Mouse (Mus musculus) bone marrow, adult 2 months (tissue): ENCODE results near the gene Vgll4. TPM values are rescaled to one million over a fixed set of nuclear protein-coding genes. Genes with fewer than 3 reads are reported as not detected.

Experiments
- H3K27ac ChIP-seq: fragments of 200-500 bp; 2 replicates; pipeline ENCODE4 v1.5.1; 2012; ENCODE audit warnings: low read depth, mild to moderate bottlenecking, control low read depth, inconsistent platforms, low read length; ENCODE audit not compliant: control insufficient read depth, poor library complexity, insufficient read depth
- H3K4me1 ChIP-seq: fragments of 200-500 bp; 2 replicates; pipeline ENCODE4 v1.6.1; 2011; ENCODE audit warnings: low read length; ENCODE audit not compliant: control insufficient read depth, insufficient read depth
- H3K4me3 ChIP-seq: fragments of 200-500 bp; replicated peaks from 2 replicates; pipeline ENCODE3; 2011; ENCODE audit warnings: mild to moderate bottlenecking, low read depth, low read length, control low read depth; ENCODE audit not compliant: control insufficient read depth
- CTCF ChIP-seq: fragments of 200-500 bp; IDR thresholded peaks from 2 replicates; pipeline ENCODE4 v1.5.1; 2011; ENCODE audit warnings: low read length, control low read depth; ENCODE audit not compliant: control insufficient read depth, insufficient read depth
- POLR2A ChIP-seq: fragments of 200-500 bp; IDR thresholded peaks from 2 replicates; pipeline ENCODE4 v1.6.1; 2011; ENCODE audit warnings: low read depth, mild to moderate bottlenecking, control low read depth, low read length, borderline replicate concordance; ENCODE audit not compliant: control insufficient read depth
- WGBS: fragments of 180-500 bp; shearing (Covaris S2); methylation state at CpG from one replicate; pipeline ENCODE4 v1.1.7; 2018; 5-methylcytosine and 5-hydroxymethylcytosine counted together
- polyA plus RNA-seq: library from polyadenylated mRNA; stranded (reverse); fragments of >200 nt; gene quantifications from 2 replicates; pipeline ENCODE4 v1.2.4, GENCODE M21; 2011; ENCODE audit warnings: low replicate concordance; ENCODE audit not compliant: missing spikeins, insufficient read depth, insufficient read length

Vgll4 gene
- polyA plus RNA-seq, 1 experiment = 9.9 TPM

DNA sequence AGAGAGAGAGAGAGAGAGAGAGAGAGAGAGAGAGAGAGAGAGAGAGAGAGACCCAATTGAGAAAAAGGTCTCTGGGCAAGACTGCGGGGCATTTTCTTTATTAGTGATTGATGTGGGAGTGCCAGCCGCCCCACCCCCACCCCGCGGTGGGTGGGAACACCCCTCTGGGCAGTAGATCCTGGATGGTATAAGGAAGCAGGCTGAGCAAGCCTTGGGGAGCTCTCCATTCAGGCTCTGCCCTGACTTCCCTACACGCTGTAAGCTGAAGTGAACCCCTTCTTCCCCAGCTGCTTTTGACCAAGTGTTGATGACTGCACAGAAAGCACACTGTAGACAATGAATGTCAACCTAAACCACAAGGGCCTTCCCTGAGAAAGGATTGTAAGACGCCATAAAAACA lies 592 bp upstream of the Vgll4 start:
- no peak overlapping the region for H3K27ac ChIP-seq
- H3K4me3 ChIP-seq = no peak overlapping the region
- peaks cover 3% of the 10 kb centered on the region; the same call in 1 of the 2 replicates for H3K4me1 ChIP-seq
- 22% methylated on average over 6 of the region's 6 CpGs for WGBS
- TF ChIP-seq POLR2A (no peak), CTCF (no peak)

DNA sequence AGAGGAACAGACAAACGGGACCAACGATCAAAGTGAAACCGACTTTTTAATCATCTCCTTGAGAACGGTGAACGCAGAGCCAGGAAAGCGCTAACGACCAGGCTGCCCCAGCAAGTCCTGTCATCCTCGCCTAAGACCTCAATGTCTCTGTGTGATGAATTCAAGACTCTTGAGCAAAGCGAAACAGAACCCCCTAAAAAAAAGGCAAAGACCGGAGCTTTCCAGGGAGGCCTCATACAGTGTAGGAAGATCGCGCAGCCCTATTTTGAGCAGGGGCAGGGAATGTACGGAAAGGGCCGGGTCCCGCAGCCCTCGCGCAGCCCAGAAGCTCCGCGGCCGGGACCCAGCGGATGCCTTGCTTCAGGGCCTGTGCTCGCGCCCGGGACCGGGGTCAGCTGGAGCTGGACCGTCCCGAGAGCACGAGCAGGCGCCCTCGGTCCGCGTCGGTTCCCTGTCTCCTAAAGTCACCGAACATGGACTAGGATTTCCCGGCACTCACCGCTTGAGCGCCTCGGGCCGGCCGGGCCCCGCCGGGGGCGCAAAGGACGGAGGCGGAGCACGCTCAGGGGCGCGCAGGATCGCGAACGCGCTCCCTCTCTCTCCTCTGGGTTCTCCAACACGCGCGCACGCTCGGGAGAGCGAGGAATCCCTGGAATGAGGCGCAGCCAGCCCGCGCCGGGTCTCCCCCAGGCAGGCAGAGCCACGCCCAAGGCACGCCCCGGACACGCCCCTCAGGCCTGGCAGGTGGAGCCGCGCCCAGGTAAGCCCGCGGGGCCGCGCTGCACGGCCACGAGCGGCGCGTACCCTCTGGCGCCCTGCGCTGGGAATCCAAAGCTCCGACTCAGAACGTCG lies 1.2 kb downstream of the Vgll4 start:
- WGBS = under 1% methylated on average over 82 of the region's 82 CpGs
- H3K4me1 ChIP-seq = peaks cover 3% of the 10 kb centered on the region; the same call in 1 of the 2 replicates

DNA sequence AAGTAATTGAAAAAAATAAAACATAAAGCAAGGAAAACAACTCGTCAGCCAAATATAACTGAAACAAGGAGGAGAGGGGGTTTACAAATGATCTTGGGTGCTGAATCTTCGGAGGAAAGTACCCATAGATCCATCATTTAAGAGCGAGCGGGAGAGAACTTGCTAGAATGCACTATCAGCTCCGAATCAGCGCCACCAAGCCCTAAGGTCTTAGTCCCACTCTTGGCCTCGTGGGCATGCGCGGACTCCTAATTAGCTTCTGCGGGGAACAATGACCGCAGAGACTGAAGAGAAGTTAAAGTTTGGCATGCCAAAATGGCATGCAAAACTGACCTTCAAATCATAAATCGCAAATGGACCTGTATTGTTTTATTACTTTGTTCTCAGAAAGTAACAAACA lies 2.2 kb downstream of the Vgll4 start:
- WGBS = 55% methylated on average over 12 of the region's 12 CpGs
- no peak overlapping the region for H3K27ac ChIP-seq
- H3K4me3 ChIP-seq = no peak overlapping the region
- TF ChIP-seq CTCF (no peak), POLR2A (no peak)
- H3K4me1 ChIP-seq = peaks cover 3% of the 10 kb centered on the region; the same call in 1 of the 2 replicates

More for the DNA sequence above, 1.2 kb downstream of the Vgll4 start:
- TF ChIP-seq CTCF (no peak), POLR2A (no peak)
- peak overlapping the region; percentile 56 for H3K4me3 ChIP-seq
- no peak overlapping the region; the same call in 1 of the 2 replicates for H3K27ac ChIP-seq

DNA sequence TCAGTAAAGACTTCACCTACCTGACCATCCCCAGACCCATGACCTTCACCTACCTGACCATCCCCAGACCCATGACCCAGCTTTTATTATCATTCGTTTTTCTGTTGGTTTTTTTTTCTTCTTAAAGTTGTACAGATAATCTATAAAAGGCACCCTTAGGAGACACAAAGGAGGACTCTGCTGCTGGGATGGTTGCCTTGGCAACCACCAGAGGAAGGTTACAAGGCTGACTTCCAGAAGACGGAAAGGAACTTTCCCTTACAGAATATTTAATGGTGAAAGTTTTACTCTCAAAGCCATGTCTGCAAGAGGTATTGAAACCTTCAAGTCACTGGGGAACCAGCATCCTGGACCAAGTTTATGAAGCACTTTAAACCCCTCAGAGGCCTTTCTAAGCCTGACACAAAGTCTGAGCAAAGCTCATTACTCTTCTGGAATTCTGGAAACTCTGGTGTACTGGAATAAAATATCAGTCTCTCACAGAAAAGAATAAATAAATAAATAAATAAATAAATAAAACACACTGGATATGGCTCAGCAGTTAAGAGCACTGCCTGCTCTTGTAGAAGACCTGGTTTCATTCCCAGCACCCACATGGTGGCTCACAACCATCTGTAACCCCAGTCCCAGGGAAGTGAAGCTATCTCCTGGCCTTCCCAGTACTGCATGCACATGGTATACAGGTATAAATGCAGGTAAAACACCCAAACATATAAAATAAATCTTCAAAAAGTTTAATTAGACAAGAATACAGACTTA lies 3.2 kb downstream of the Vgll4 start:
- Histone ChIP-seq H3K4me3 (no peak overlapping the region), H3K27ac (no peak overlapping the region), H3K4me1 (peaks cover 3% of the 10 kb centered on the region; the same call in 1 of the 2 replicates)
- 53% methylated on average over 2 of the region's 2 CpGs for WGBS
- no peak for TF ChIP-seq CTCF

DNA sequence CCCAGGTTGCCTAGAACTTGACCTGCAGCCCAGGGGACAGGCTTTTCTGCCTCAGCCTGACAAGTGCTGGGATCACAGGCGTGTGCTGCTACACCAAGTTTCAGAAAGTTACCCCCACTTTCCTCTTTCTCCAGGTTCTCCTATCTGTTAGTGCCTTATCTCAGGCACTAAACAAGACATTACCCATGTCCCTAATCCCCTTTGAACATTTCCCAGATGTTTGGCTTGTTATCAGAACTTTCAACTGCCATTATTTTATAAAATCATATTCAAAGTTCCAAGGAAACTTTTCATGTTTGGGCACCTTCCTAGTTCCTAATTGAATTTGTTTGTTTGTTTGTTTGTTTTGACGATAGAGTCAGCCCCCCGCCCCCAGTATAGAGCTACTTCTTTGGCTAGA lies 4.0 kb downstream of the Vgll4 start:
- WGBS = 75% methylated on average over 3 of the region's 3 CpGs
- Histone ChIP-seq H3K4me3 (no peak overlapping the region), H3K27ac (no peak overlapping the region), H3K4me1 (peaks cover 3% of the 10 kb centered on the region; the same call in 1 of the 2 replicates)
- TF ChIP-seq CTCF = no peak
- TF ChIP-seq POLR2A = no peak

DNA sequence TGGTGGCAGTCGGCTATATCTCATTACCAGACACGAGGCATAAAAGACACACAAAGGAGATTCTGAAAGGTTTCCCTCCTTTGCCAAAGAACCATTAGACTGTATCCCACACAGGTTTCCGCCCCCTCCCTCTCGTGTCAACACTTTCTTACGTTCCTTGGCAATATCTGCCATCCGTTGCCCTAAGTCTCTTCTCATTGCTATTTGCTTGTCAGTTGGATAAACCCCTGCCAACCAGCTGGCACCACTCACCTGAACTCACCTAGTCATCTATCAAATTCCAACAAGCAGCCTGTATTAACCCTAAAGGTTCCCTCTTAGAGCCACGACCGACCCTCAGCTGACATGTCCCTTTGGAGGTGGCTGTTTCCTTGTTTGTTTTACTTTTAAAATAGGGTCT lies 4.4 kb downstream of the Vgll4 start:
- TF ChIP-seq CTCF = no peak
- no peak for TF ChIP-seq POLR2A
- Histone ChIP-seq H3K4me3 (no peak overlapping the region), H3K27ac (no peak overlapping the region), H3K4me1 (peaks cover 3% of the 10 kb centered on the region; the same call in 1 of the 2 replicates)
- 74% methylated on average over 8 of the region's 8 CpGs for WGBS

DNA sequence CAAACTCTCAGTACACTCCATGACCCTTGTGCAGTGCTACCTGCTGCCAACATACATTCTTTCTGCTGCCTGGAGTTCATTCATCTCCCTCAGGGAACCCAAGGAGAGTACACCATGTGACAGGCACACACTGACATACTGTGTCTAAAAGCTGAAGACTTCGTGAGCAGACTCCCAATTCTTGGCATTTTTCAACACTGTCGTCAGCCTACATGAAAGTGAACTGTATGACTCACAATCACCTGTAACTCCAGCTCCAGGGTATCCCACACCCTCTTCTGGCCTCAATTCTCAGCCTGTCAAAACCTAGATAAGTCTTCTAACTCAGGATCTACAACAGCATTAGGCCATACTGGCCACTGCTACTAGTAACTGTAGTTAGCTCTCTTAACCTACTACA lies 5.6 kb downstream of the Vgll4 start:
- peaks cover under 1% of the 10 kb centered on the region; the same call in 1 of the 2 replicates for H3K4me1 ChIP-seq
- TF ChIP-seq POLR2A (no peak), CTCF (no peak)
- WGBS = 71% methylated on average over 2 of the region's 2 CpGs
- no peak overlapping the region for H3K4me3 ChIP-seq
- H3K27ac ChIP-seq = no peak overlapping the region

DNA sequence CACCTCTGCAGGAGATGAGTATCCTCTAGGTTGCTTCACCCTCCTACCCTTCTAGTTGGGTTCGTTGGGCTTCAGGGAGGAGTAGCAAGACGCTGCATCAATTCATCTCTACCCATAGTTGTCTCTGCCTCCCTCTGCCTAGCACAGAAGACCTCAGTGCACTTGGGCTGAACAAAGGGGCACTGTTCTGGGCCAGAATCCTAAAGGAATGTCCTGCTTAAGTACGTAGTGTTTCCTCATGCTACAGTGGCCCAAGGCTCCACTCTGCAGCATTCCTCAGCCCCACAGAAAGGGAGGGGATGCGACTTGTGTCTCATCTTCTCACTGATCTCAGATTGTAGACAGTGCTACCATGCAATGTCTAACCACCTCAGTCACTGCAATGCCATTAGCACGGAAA lies 6.2 kb downstream of the Vgll4 start:
- no peak overlapping the region for H3K27ac ChIP-seq
- 75% methylated on average over 5 of the region's 5 CpGs for WGBS
- TF ChIP-seq CTCF (no peak), POLR2A (no peak)
- H3K4me1 ChIP-seq = no peaks in the 10 kb centered on the region
- H3K4me3 ChIP-seq = no peak overlapping the region

DNA sequence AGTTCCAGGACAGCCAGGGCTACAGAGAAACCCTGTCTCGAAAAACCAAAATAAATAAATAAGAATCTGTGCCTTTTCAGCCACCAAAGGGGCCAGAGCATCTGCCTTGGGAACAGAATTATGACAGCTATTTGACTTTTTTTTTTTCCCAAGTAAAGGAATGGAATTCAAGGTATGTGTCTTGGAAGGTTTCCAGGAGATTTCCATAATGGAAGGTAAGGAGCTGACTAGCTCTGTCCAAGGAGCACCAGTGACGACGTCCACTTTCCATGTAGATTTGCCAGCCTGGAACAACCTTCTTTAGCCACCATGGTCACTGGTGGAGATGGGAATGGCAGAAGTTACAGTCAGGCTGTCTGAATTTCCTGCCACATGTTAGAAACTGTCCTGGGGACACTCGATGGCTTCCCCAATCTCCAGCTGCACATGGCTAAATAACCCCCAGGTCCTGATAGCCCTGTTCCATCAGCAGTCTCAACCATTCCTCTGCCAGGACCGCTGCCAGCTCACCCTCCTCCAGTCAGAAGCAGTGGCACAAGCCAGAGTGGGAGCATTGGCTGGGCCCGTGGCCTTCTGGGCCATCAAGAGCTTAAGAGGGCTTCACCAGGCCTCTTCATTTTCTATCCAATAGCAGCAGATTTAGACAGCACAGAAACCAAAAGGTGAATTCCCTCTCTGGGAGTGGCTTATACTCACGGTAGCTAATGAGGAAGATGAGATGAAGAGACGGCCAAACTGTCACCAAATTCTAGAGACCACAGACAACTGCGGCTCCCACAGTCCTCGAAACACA lies 8.3 kb downstream of the Vgll4 start:
- Histone ChIP-seq H3K27ac (no peak overlapping the region), H3K4me1 (no peaks in the 10 kb centered on the region), H3K4me3 (no peak overlapping the region)
- WGBS = 62% methylated on average over 10 of the region's 10 CpGs
- TF ChIP-seq POLR2A = no peak
- no peak for TF ChIP-seq CTCF
